Mouse (Mus musculus) heart, embryonic 16.5 days (tissue): ENCODE data around the gene Olfr1013. TPM values are rescaled to one million over a fixed set of nuclear protein-coding genes. Genes with fewer than 3 reads are reported as not detected.

Source experiments
- ATAC-seq: fragments of 200-750 bp; cut with Nextera tagmentation; replicated peaks from 2 replicates; pipeline ENCODE4 v1.8.0; 2017; ENCODE audit warnings: moderate number of reproducible peaks; ENCODE audit not compliant: insufficient read depth, low FRiP score; ENCODE audit errors: extremely low read depth
- H3K27ac ChIP-seq: fragments of 300-500 bp; sonication (generic); 2 replicates; pipeline ENCODE4 v1.5.1; 2014; ENCODE audit warnings: mild to moderate bottlenecking, low read length, control low read depth, moderate library complexity
- H3K27me3 ChIP-seq: fragments of 300-500 bp; sonication (generic); 2 replicates; pipeline ENCODE4 v1.6.1; 2014; ENCODE audit warnings: low read length, mixed read lengths; ENCODE audit not compliant: control insufficient read depth, insufficient read depth
- H3K36me3 ChIP-seq: fragments of 300-500 bp; sonication (generic); 2 replicates; pipeline ENCODE4 v1.6.1; 2014; ENCODE audit not compliant: control insufficient read depth, insufficient read depth
- H3K4me1 ChIP-seq: fragments of 300-500 bp; sonication (generic); 2 replicates; pipeline ENCODE4 v1.6.1; 2014; ENCODE audit warnings: low read length, mixed read lengths; ENCODE audit not compliant: control insufficient read depth, insufficient read depth
- H3K4me2 ChIP-seq: fragments of 300-500 bp; sonication (generic); 2 replicates; pipeline ENCODE4 v1.6.1; 2014; ENCODE audit warnings: low read depth, mild to moderate bottlenecking, control low read depth, low read length
- H3K4me3 ChIP-seq: fragments of 300-500 bp; sonication (generic); 2 replicates; pipeline ENCODE4 v1.5.1; 2014; ENCODE audit warnings: mild to moderate bottlenecking, control low read depth, low read length
- H3K9ac ChIP-seq: fragments of 300-500 bp; sonication (generic); 2 replicates; pipeline ENCODE4 v1.6.1; 2014; ENCODE audit warnings: low read length, control low read depth
- H3K9me3 ChIP-seq: fragments of 300-500 bp; sonication (generic); replicated peaks from 2 replicates; pipeline ENCODE4 v1.6.1; 2016; ENCODE audit warnings: low read length; ENCODE audit not compliant: control insufficient read depth
- polyA plus RNA-seq: library from polyadenylated mRNA; unstranded; fragments of >200 nt; fragmentation: Nextera tagmentation; extraction: Ambion mirVana; gene quantifications from 2 replicates; pipeline ENCODE4 v1.2.1, GENCODE M21; 2015

The Olfr1013 gene
- polyA plus RNA-seq, 1 experiment from 2014 or later = not detected

- Histone ChIP-seq H3K9me3 (no peaks in the 10 kb centered on the region), H3K4me2 (no peak within 1 kb of the TSS), H3K9ac (no peak within 1 kb of the TSS), H3K27ac (no peak within 1 kb of the TSS), H3K27me3 (no peaks in the 10 kb centered on the region), H3K4me1 (no peaks in the 10 kb centered on the region), H3K36me3 (no peaks in the 10 kb centered on the region), H3K4me3 (no peak within 1 kb of the TSS)
- ATAC-seq = no peak
Measured at GRCm38 (mm10) chr2:85818179-85818578, 51.3 kb downstream of the Olfr1013 start, which contains the start of gene Olfr1018. Gene Olfr1018 (plus strand): TSS chr2:85818479.

Other genes starting within 250 kb of the Olfr1013 start
- gene 4833423E24Rik, start 248.1 kb upstream of the Olfr1013 start, polyA plus RNA-seq = 0.15 and 0.29 TPM in 2 replicates
- gene Olfr996, start 187.9 kb upstream of the Olfr1013 start, polyA plus RNA-seq = not detected in 2 replicates
- not detected in 2 replicates for gene Olfr998, start 178.2 kb upstream of the Olfr1013 start, polyA plus RNA-seq
- not detected in 2 replicates for gene Olfr1000, start 155.2 kb upstream of the Olfr1013 start, polyA plus RNA-seq
- gene Olfr1002, start 116.4 kb upstream of the Olfr1013 start, polyA plus RNA-seq = not detected in 2 replicates
- not detected in 2 replicates for gene Olfr154, start 102.6 kb upstream of the Olfr1013 start, polyA plus RNA-seq
- not detected in 2 replicates for gene Olfr1006, start 88.3 kb upstream of the Olfr1013 start, polyA plus RNA-seq
- gene Olfr1008, start 77.7 kb upstream of the Olfr1013 start, polyA plus RNA-seq = not detected in 2 replicates
- not detected in 2 replicates for gene Olfr1009, start 51.7 kb upstream of the Olfr1013 start, polyA plus RNA-seq
- gene Olfr1012, start 4.3 kb upstream of the Olfr1013 start, polyA plus RNA-seq = not detected in 2 replicates
- gene Olfr1014, start 5.6 kb downstream of the Olfr1013 start, polyA plus RNA-seq = not detected in 2 replicates
- not detected in 2 replicates for gene Olfr1015, start 14.9 kb downstream of the Olfr1013 start, polyA plus RNA-seq
- gene Olfr1016, start 35.4 kb downstream of the Olfr1013 start, polyA plus RNA-seq = not detected in 2 replicates
- not detected in 2 replicates for gene Olfr1018, start 51.4 kb downstream of the Olfr1013 start, polyA plus RNA-seq
- gene Olfr1019, start 78.4 kb downstream of the Olfr1013 start, polyA plus RNA-seq = not detected in 2 replicates
- gene Olfr1020, start 79.9 kb downstream of the Olfr1013 start, polyA plus RNA-seq = not detected in 2 replicates
- gene Olfr1022, start 101.5 kb downstream of the Olfr1013 start, polyA plus RNA-seq = not detected in 2 replicates
- gene Olfr1023, start 118.5 kb downstream of the Olfr1013 start, polyA plus RNA-seq = not detected in 2 replicates
- not detected in 2 replicates for gene Olfr1024, start 138.0 kb downstream of the Olfr1013 start, polyA plus RNA-seq
- not detected in 2 replicates for gene Olfr1025-ps1, start 148.1 kb downstream of the Olfr1013 start, polyA plus RNA-seq
- not detected in 2 replicates for gene Olfr1026, start 154.5 kb downstream of the Olfr1013 start, polyA plus RNA-seq
- gene Olfr1028, start 183.3 kb downstream of the Olfr1013 start, polyA plus RNA-seq = not detected in 2 replicates
- not detected in 2 replicates for gene Olfr1029, start 206.8 kb downstream of the Olfr1013 start, polyA plus RNA-seq
- gene Olfr1030, start 212.2 kb downstream of the Olfr1013 start, polyA plus RNA-seq = not detected in 2 replicates
- not detected in 2 replicates for gene Olfr1031, start 223.2 kb downstream of the Olfr1013 start, polyA plus RNA-seq
- not detected in 2 replicates for gene Olfr1032, start 238.4 kb downstream of the Olfr1013 start, polyA plus RNA-seq